Mouse (Mus musculus) E14TG2a.4 (cell line): ENCODE measurements at regions not wholly inside any gene's neighbourhood (a gene's known extent, or its start where the extent isn't known, plus 50 kb on each side); places are given as distances from the start of the nearest gene placed in this dataset.
A peak's percentile ranks its signal among the peaks of the same experiment; 100 is the strongest.
"Not testable (repeated sequence)": the region's sequence is repeated elsewhere in the genome, so short reads cannot be mapped to it uniquely, and the experiment has no call there.

Source experiments
- H3K27me3 ChIP-seq: 2 replicates; pipeline ENCODE4 v1.6.1; 2014; ENCODE audit warnings: low read length, control low read depth; ENCODE audit not compliant: insufficient read depth
- H3K36me3 ChIP-seq: 2 replicates; pipeline ENCODE4 v1.6.1; 2014; ENCODE audit warnings: low read length, control low read depth; ENCODE audit not compliant: insufficient read depth
- H3K4me1 ChIP-seq: replicated peaks from 2 replicates; pipeline ENCODE4 v1.6.1; 2014; ENCODE audit warnings: low read depth, low read length, control low read depth
- H3K4me3 ChIP-seq: replicated peaks from 2 replicates; pipeline ENCODE4 v1.5.1; 2014; ENCODE audit warnings: mild to moderate bottlenecking, low read length
- H3K9me3 ChIP-seq: 2 replicates; pipeline ENCODE4 v1.6.1; 2014; ENCODE audit warnings: low read length, control low read depth
- CTCF ChIP-seq: conservative IDR thresholded peaks from 2 replicates; pipeline ENCODE4 v1.5.1; 2014; ENCODE audit warnings: low read length
- NANOG ChIP-seq: IDR thresholded peaks from 2 replicates; pipeline ENCODE4 v1.6.1; 2014; ENCODE audit warnings: borderline replicate concordance, low read length, mixed read lengths
- POU5F1 ChIP-seq: IDR thresholded peaks from 2 replicates; pipeline ENCODE4 v1.6.1; 2014; ENCODE audit warnings: low read length, borderline replicate concordance

DNA sequence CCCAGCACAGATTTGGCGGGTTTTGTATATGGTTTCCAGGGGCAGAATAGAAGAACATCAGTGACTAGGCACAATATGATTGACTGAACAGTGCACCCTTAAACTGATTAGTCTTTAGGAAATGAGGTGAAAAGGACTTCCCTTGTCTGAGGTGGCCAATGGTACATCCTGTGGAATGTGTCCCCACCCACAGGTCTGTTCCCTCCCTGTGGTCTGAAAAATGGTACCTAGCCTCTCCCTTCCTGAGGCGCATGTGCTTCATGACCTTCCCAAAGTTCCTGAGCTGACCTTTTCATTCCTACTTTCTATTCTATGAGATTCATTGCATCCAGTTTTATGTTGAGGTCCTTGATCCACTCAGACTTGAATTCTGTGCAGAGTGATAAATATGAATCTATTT, 76.0 kb downstream of the Zfp97 start:
- H3K27me3 ChIP-seq, H3K4me3 ChIP-seq, H3K4me1 ChIP-seq: not testable (repeated sequence)
- Histone ChIP-seq H3K9me3 (peaks cover 49% of the 10 kb centered on the region), H3K36me3 (peaks cover 33% of the 10 kb centered on the region)

DNA sequence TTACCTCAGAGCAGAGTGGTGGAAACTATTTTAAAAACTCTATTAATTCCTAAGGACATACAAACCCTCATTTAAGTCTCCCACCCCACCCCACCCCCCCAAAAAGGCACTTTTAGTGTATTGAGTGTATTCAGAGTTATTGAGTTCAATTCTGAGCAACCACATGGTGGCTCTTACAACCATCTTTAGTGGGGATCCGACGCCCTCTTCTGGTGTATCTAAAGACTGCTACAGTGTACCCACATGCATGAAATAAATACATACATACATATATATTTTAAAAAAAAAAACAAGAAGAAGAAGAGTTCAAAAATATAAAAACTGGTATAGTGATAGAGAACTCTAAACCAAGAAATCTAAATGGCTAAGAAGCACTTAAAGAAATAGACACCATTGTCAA, 107.9 kb downstream of the Zfp97 start:
- Histone ChIP-seq H3K36me3 (no peaks in the 10 kb centered on the region), H3K27me3 (no peaks in the 10 kb centered on the region), H3K9me3 (peaks cover 25% of the 10 kb centered on the region), H3K4me1 (peaks cover 3% of the 10 kb centered on the region), H3K4me3 (no peak overlapping the region)
- TF ChIP-seq NANOG (no peak), POU5F1 (no peak), CTCF (no peak; the same call in 1 of the 2 replicates)

DNA sequence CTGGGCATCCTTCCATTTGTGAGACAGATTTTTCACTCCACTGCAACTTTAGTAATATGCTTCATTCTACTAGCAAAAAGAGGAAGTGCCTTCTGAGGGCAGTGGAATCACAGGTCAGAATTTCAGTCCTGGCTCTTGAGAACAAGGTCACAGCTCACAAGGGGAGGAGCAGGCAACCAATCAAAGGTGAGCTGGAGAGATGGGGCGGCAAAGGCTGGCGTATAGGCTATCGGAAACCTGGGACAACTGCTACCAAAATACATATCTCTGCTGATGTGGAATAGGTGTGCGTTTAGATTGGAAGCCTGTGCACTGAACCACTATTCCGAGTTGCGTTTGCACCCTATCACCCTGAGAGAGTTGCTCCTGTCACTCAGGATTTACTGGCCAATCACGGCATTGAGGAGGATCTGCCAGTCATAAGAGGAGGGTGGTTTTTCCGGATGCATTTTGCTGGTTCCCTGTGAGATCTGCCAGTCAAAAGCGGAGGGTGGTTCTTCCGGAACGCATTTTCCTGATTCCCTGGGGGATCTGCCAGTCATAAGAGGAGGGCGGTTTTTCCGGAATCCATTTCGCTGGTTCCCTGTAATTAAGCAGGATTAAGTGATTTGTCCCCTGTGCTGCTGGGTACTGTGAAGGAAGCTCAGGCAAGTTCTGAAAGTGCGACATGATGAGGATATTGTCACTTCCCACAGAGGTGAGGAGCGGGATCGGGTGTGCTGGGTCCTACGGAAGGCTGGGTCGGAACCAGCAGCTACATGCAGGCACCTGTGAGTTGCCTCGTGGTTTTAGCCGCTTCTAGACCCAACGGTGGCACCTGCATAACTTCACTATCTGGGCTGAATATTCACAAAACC, 113.3 kb downstream of the Zfp97 start:
- Histone ChIP-seq H3K4me1 (peaks cover 17% of the 10 kb centered on the region), H3K36me3 (peaks cover 14% of the 10 kb centered on the region), H3K4me3 (peak overlapping the region; percentile 82), H3K9me3 (peaks cover 38% of the 10 kb centered on the region)
- TF ChIP-seq NANOG = peak; percentile 44; the same call in 1 of the 2 replicates
- H3K27me3 ChIP-seq = not testable (repeated sequence)

DNA sequence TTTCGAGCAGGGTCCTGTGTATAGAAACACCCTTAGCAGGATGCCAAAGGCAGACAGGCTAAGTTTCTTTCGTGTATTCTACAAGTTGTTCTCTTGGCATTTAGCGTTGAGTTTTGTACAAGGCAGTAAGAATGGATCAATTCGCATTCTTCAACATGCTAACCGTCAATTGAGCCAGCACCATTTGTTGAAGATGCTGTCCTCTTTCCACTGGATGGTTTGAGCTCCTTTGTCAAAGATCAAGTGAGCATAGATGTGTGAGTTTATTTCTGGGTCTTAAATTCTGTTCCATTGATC, 113.9 kb downstream of the Zfp97 start:
- Histone ChIP-seq H3K4me1 (peaks cover 17% of the 10 kb centered on the region), H3K36me3 (peaks cover 19% of the 10 kb centered on the region), H3K9me3 (peaks cover 44% of the 10 kb centered on the region), H3K4me3 (peak overlapping the region; percentile 82)
- H3K27me3 ChIP-seq = not testable (repeated sequence)
